Mouse (Mus musculus): ENCODE results near the gene Tnfsf11.

Gene Tnfsf11

GRCm38 (mm10) chr14:78307286-78308237, at the start of gene Tnfsf11:
Gene Tnfsf11, minus strand, starts transcription at chr14:78308043.
- in situ Hi-C loops (cut with MboI, MseI) = loop anchor here (5.0 kb wide), 1 partner anchor 130 kb away; no protein-coding TSS in a partner anchor

- in situ Hi-C loops (cut with MboI, MseI) = loop anchor here (5.0 kb wide), 1 partner anchor 61 kb away; no protein-coding TSS in a partner anchor
Observed at GRCm38 (mm10) chr14:78356764-78357163, 48.9 kb upstream of the Tnfsf11 start.

DNA sequence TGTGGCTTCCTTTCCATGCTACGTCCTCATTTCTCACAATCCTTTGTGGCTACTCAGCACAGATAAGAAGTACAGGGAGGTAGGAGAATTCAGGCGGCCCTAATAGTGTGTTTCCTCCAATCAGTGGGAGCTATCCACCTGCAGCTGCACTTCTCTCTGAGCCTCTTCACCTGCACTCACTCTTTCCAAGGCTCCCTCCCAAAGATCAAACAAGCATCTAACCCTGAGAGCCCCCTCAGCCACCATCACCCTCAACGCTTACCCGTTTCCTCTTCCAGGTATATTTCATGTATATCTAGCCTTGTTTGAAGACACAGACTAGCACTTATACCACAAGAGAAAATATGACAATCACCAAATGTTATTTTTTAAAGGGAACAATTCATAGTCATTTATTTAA, 47.5 kb upstream of the Tnfsf11 start:
- in situ Hi-C loops (cut with MboI, MseI) = loop anchor here (5.0 kb wide), 1 partner anchor 62 kb away; no protein-coding TSS in a partner anchor

- in situ Hi-C loops (cut with MboI, MseI) = no loop called here
Observed at GRCm38 (mm10) chr14:78352865-78353264, 45.0 kb upstream of the Tnfsf11 start.

GRCm38 (mm10) chr14:78351544-78351943, 43.7 kb upstream of the Tnfsf11 start:
- in situ Hi-C loops (cut with MboI, MseI) = no loop called here

DNA sequence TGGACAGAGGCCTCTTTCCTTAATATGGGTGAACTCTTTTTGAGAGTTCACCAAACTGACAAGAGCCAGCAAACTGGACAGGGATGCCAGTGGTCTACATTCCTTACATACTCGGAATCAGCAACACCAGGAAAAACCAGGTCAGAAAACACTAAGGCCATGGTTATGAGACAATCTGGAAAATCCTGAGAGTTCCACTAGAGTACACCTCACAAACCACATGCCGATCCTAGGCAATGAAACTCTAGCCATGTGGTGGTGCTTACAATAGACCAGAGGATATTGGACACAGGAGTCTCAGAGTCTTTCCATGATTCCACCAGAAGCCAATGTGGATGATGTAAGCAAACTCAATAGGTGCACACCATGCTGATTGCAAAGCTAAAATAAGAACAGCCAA, 39.9 kb upstream of the Tnfsf11 start:
- in situ Hi-C loops (cut with MboI, MseI) = loop anchor here (5.0 kb wide), 1 partner anchor 35 kb away; no protein-coding TSS in a partner anchor

DNA sequence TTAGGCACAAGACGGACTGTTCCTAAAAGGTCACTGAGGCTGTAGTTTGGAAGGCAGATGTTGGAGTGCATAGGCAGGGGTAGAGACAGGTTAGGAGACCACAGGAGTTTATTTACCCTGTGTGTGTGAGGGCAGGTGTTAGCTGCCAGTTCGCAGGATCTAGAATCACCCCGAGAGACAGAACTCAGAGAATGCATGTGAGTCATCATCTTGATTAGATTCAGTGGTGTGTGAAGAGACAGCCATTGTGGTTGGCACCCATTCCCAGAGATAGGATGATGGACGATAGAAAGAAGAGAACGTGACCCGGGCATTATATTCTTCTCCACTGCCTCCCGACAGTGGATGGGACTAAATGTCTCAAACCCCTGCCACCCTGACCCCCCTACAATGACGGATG, 35.2 kb upstream of the Tnfsf11 start:
- in situ Hi-C loops (cut with MboI, MseI) = no loop called here

DNA sequence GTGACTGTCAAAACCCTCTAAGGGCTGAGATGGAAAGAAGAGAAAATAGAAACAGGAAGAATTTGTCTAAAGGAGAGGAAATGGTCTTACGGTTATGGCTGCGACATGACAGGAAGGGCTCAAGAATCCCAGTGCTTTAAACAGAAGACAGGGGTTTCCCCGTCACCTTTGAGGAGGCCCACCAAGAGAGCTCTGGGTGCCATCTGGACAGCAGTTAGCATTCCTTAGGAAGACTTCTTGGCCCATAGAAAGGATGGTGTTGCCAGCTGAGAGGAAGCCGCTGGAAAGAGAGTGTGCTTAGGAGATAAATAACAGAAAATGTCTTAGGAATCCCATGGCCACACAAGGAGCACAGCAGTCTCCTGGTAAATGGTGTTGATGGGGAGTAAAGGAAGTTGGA, 34.3 kb upstream of the Tnfsf11 start:
- in situ Hi-C loops (cut with MboI, MseI) = no loop called here

- in situ Hi-C loops (cut with MboI, MseI) = no loop called here
Observed at GRCm38 (mm10) chr14:78333341-78333740, 25.5 kb upstream of the Tnfsf11 start.

DNA sequence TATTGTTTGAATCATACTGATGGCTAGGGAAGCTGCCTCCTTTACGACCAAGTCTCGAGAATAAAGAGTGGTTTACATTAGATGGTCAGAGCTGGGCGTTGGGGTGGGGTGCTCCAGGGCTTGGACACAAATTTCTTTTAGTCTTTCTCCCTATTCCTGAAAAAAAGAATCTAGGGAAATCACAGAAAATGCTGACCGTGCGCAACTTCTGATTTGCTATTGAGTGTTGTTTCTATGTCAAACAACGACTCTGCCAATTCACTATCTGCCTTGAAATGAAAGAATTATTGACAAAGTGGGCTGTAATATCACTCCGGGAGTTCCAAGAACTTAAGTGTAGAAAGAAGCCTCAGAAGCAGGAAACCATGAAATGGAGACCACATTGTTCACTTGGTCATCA, 23.5 kb upstream of the Tnfsf11 start:
- in situ Hi-C loops (cut with MboI, MseI) = no loop called here

GRCm38 (mm10) chr14:78330576-78331300, 22.9 kb upstream of the Tnfsf11 start:
- in situ Hi-C loops (cut with MboI, MseI) = no loop called here

- in situ Hi-C loops (cut with MboI, MseI) = no loop called here
Observed at GRCm38 (mm10) chr14:78329765-78330451, 22.1 kb upstream of the Tnfsf11 start.

GRCm38 (mm10) chr14:78323356-78323755, 15.5 kb upstream of the Tnfsf11 start:
- in situ Hi-C loops (cut with MboI, MseI) = loop anchor here (5.0 kb wide), 1 partner anchor 94 kb away; no protein-coding TSS in a partner anchor

DNA sequence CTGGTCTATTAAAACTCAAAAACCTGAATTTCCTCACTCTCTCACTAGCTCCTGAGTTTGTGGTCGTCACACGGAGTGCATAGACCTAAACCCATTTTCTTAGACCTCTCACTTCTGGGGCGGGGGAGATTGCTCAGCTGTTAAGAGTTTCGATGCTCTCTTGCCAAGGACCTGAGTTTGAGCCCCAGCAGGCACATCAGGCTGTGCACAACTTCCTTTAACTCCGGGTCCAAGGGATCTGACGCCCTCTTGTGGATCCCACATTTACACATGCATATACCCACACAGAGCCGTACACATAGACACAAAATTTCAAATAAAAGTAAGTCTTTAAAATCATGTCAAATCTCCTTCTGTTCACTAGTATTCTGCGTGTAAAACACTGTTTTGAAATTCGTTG, 15.1 kb upstream of the Tnfsf11 start:
- in situ Hi-C loops (cut with MboI, MseI) = loop anchor here (5.0 kb wide), 1 partner anchor 94 kb away; no protein-coding TSS in a partner anchor

DNA sequence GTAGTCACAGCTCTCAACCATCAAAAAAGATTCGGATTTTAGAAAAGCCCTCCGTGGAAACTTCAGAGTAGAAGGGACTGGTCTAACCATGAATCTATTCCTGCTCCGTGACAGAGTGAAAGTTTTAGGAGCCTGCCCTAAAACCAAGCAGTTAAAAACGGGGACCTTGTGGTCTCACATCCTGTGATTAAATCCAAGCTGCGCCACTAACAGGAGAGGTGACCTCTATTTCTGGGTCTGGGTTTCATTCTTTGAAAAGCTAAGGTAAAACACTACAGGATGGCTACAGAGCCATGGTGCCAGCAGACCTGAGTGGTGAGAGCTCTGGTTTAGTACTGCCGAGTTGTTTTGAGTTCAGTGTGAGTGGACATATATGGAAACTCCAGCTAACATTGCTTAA, 12.4 kb upstream of the Tnfsf11 start:
- in situ Hi-C loops (cut with MboI, MseI) = loop anchor here (5.0 kb wide), 1 partner anchor 97 kb away; no protein-coding TSS in a partner anchor

- in situ Hi-C loops (cut with MboI, MseI) = no loop called here
Observed at GRCm38 (mm10) chr14:78319580-78319979, 11.7 kb upstream of the Tnfsf11 start.

DNA sequence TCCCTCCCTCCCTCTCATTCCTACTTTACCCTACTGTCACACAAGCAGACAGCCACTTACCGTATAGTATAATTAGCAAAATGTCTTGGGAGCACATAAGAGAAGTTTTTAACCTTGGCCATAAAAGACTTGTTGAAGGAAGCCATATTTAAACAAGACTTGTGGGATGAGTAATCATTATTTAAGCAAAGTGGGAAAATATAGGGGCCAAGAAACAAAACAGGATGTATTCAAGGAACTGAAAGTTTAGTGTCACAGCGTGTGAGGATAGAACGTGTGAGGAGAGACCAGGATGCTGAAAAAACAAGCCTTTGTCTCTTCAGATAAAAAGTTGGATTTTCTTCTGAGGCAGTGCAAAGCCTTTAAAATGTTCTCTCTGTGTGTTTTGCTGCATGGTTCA, 11.2 kb upstream of the Tnfsf11 start:
- in situ Hi-C loops (cut with MboI, MseI) = no loop called here

- in situ Hi-C loops (cut with MboI, MseI) = no loop called here
Observed at GRCm38 (mm10) chr14:78317623-78318022, 9.8 kb upstream of the Tnfsf11 start.

DNA sequence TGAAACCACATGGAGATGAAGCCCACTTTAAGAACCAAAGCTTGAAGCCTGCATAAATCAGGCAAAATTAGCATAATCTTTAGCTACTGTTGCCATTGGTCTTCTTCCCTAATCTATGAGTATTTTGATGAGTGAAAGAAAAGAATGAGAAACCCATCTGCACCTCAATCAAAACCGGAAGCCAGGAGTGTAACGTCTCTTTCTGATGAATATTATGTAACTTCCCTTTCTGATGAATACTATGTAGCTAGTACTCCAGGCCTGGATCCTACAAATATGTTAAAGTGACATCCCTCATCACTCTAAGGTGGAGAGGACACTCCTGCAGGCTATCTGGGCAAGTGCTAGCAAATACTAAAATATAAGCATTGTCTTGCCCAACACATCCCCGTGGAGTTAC, 6.9 kb downstream of the Tnfsf11 start:
- in situ Hi-C loops (cut with MboI, MseI) = no loop called here

- in situ Hi-C loops (cut with MboI, MseI) = no loop called here
Observed at GRCm38 (mm10) chr14:78292687-78293086, 15.2 kb downstream of the Tnfsf11 start.

DNA sequence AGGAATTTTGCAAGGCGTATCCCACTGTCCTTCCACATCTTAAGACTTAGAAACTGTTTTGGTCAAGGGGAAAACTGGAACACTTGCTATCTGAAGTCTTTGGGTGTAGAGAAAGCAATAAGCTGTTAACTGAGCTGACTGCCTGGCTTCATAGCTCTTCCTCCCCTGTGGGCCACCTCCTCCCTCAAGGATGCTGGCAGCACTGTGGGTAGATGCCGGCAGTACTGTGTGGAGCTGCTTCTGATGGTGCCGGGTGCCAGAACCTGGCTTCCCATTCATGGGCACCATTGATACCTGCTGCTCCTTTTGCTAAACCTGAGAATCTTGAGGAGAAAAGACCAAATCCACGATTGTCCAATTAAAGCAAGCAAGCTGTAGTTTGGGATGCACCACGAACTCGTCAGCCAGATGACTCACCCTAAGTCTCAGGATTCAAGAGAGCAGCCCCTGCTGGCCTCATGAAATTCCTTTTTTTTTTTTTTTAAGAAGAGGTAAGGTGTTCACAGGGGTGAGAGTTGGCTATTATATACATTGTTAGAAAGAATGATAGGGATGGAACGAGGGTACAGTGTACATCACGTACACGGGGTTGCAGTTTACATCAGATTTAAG, 17.8 kb downstream of the Tnfsf11 start:
- in situ Hi-C loops (cut with MboI, MseI) = no loop called here

Measured in T-helper 1 cell (primary cell).